Comparison of ENCODE assay signal across 8 mouse cellular contexts in the genomic region with DNA sequence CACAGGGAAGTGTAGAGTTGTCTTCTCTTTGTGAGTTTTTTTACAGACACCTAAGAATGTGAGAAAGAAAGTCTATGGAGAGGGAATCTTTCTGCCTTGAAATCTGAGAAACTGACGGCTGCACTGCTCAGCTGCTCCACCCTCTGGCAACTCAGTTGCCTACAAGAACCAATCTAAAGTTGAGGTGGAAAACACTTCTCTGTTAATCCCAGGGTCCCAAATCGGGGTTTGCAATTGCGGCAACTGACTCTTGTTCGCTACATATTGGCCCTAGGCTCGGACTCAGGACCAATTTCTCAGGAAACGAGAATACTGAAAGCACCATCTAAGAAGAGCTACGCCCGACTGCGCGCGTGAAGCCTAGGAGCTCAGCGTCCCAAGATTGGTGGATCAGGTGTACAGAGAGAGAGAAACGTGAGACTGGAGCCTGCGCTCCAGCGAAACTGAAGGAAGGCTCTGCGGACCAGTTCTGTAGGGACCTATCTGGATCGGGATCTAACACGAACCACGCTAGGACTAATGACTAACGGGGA. TPM values are rescaled to one million over a fixed set of nuclear protein-coding genes. Genes with fewer than 3 reads are reported as not detected.
DNase-seq lines count a peak whose midpoint lies in the region; ATAC-seq and TF ChIP-seq lines count a peak whose summit lies in the region.

No protein-coding gene starts in this region.

- peak; percentile 50; the same call in 1 of the 2 replicates for TF ChIP-seq CTCF in spleen, adult 2 months (IDR thresholded peaks at IDR 0.05; ENCODE audit: extremely low read depth, insufficient read depth, insufficient read length, insufficient replicate concordance)

- H3K27me3 ChIP-seq in spleen, adult 2 months (ENCODE audit: control insufficient read depth, insufficient read depth, low read length): peaks cover 5% of the 10 kb centered on the region
- H3K27me3 ChIP-seq in intestine, embryonic 16.5 days (replicated peaks; ENCODE audit: control insufficient read depth, insufficient read depth, low read length): peaks cover 17% of the 10 kb centered on the region
- H3K27me3 ChIP-seq in limb, embryonic 11.5 days (ENCODE audit: control insufficient read depth, insufficient read depth, low read length): peaks cover 22% of the 10 kb centered on the region
- peaks cover 20% of the 10 kb centered on the region for H3K27me3 ChIP-seq in midbrain, embryonic 13.5 days

- H3K9me3 ChIP-seq in intestine, embryonic 16.5 days (ENCODE audit: control insufficient read depth, low read length): no peaks in the 10 kb centered on the region
- H3K9me3 ChIP-seq in limb, embryonic 11.5 days (ENCODE audit: control insufficient read depth, low read length): no peaks in the 10 kb centered on the region
- H3K9me3 ChIP-seq in midbrain, embryonic 13.5 days: no peaks in the 10 kb centered on the region

- peak overlapping the region; percentile 86 for H3K4me2 ChIP-seq in intestine, embryonic 16.5 days (ENCODE audit: low read depth, low read length)
- peak overlapping the region; percentile 70 for H3K4me2 ChIP-seq in limb, embryonic 11.5 days (ENCODE audit: low read depth, severe bottlenecking)
- peak overlapping the region; percentile 90 for H3K4me2 ChIP-seq in midbrain, embryonic 13.5 days (replicated peaks)

- H3K4me3 ChIP-seq in spleen, adult 2 months (ENCODE audit: extremely low read depth, insufficient read depth, insufficient read length): peak overlapping the region; percentile 11; the same call in 1 of the 2 replicates
- peak overlapping the region; percentile 52 for H3K4me3 ChIP-seq in intestine, embryonic 16.5 days (ENCODE audit: low read length)
- H3K4me3 ChIP-seq in limb, embryonic 11.5 days (ENCODE audit: low read depth, low read length): peak overlapping the region; percentile 28
- peak overlapping the region; percentile 46 for H3K4me3 ChIP-seq in midbrain, embryonic 13.5 days (replicated peaks)

- whole genome bisulfite sequencing in spleen, adult 2 months: 3% methylated on average over 20 of the region's 20 CpGs
- under 1% methylated on average over 20 of the region's 20 CpGs for WGBS in intestine, embryonic 16.5 days
- under 1% methylated on average over 20 of the region's 20 CpGs for WGBS in limb, embryonic 11.5 days
- WGBS in midbrain, embryonic 13.5 days: 0% methylated on average over 20 of the region's 20 CpGs

- H3K4me1 ChIP-seq in spleen, adult 2 months (ENCODE audit: control insufficient read depth, insufficient read depth, insufficient read length): no peaks in the 10 kb centered on the region; the same call in 1 of the 2 replicates
- 0 out of 2 replicates have a peak, but pooled peaks cover 2% of the 10 kb centered on the region for H3K4me1 ChIP-seq in intestine, embryonic 16.5 days (ENCODE audit: control insufficient read depth, insufficient read depth, low read length)
- no peaks in the 10 kb centered on the region for H3K4me1 ChIP-seq in limb, embryonic 11.5 days (ENCODE audit: control insufficient read depth, insufficient read depth, low read length)
- H3K4me1 ChIP-seq in midbrain, embryonic 13.5 days (replicated peaks): peaks cover 11% of the 10 kb centered on the region

- no peak for TF ChIP-seq POLR2A in spleen, adult 2 months (IDR thresholded peaks at IDR 0.05; ENCODE audit: low read depth, low read length)

- peak; percentile 93 for ATAC-seq in frontal cortex, adult (ENCODE audit: low TSS enrichment)
- ATAC-seq in intestine, embryonic 16.5 days: peak; percentile 33; the same call in 1 of the 2 replicates
- peak; percentile 51; the same call in 1 of the 2 replicates for ATAC-seq in limb, embryonic 11.5 days (ENCODE audit: insufficient number of reproducible peaks, low FRiP score, low TSS enrichment, low read depth)
- peak; percentile 45 for ATAC-seq in midbrain, embryonic 13.5 days

- peak in 1 of 2 experiments; percentile 12 for DNase-seq in spleen, adult 2 months (ENCODE audit: low read depth in 1 of 2, low spot score in 2 of 2)
- no peak for DNase-seq in spleen, postnatal 4 days (ENCODE audit: low spot score in 2 of 2)
- peak; percentile 42 for DNase-seq in cerebellum, adult 9-10 months
- DNase-seq in limb, embryonic 11.5 days (ENCODE audit: low spot score): peak; percentile 57
- peak; percentile 32 for DNase-seq in telencephalon, adult 2 months (ENCODE audit: low read depth, low spot score)

- no peak overlapping the region for H3K27ac ChIP-seq in spleen, adult 2 months (ENCODE audit: insufficient read depth, low read length)
- no peak overlapping the region for H3K27ac ChIP-seq in intestine, embryonic 16.5 days (ENCODE audit: low read length)
- H3K27ac ChIP-seq in limb, embryonic 11.5 days (replicated peaks; ENCODE audit: low read depth, low read length): no peak overlapping the region
- no peak overlapping the region for H3K27ac ChIP-seq in midbrain, embryonic 13.5 days

- H3K36me3 ChIP-seq in spleen, adult 2 months (ENCODE audit: control insufficient read depth, insufficient read depth, low read length): no peaks in the 10 kb centered on the region
- no peaks in the 10 kb centered on the region for H3K36me3 ChIP-seq in intestine, embryonic 16.5 days (ENCODE audit: control insufficient read depth, insufficient read depth, low read length)
- no peaks in the 10 kb centered on the region for H3K36me3 ChIP-seq in limb, embryonic 11.5 days (ENCODE audit: control insufficient read depth, insufficient read depth, low read length)
- H3K36me3 ChIP-seq in midbrain, embryonic 13.5 days: no peaks in the 10 kb centered on the region

- peak overlapping the region; percentile 42; the same call in 1 of the 2 replicates for H3K9ac ChIP-seq in intestine, embryonic 16.5 days (ENCODE audit: low read depth, low read length)
- no peak overlapping the region for H3K9ac ChIP-seq in limb, embryonic 11.5 days (ENCODE audit: low read length)
- H3K9ac ChIP-seq in midbrain, embryonic 13.5 days (replicated peaks): peak overlapping the region; percentile 49

RNA-seq across cellular contexts. Expression of a gene that starts 0.5 kb away (rescaled TPM):
- polyA plus RNA-seq in spleen, adult 2 months (2012; rRNA removed): 0.11 TPM in 1 of 2 replicates, not detected in the other
- 1.5 TPM in 2 replicates for polyA plus RNA-seq in intestine, embryonic 16.5 days (2015; fragmentation: Nextera tagmentation; extraction: Ambion mirVana)
- polyA plus RNA-seq in limb, embryonic 11.5 days (2014; fragmentation: Nextera tagmentation; extraction: Ambion mirVana): 0.37 TPM in 2 replicates
- polyA plus RNA-seq in midbrain, embryonic 13.5 days (2015; fragmentation: Nextera tagmentation; extraction: Ambion mirVana): 7.0 and 7.7 TPM in 2 replicates

Comparison
In these comparisons a context has a peak if more than half of its experiments do, and no peak if none do; other contexts are left out.
1. DNase-seq: peak in cerebellum, adult 9-10 months (single experiment), limb, embryonic 11.5 days (single experiment) and telencephalon, adult 2 months (single experiment); none in spleen, postnatal 4 days (0 of 2).
2. ATAC-seq: peak in every context shown above with its lines; median percentile 93 in frontal cortex, adult; 51 in limb, embryonic 11.5 days; 45 in midbrain, embryonic 13.5 days; 33 in intestine, embryonic 16.5 days.
3. Peak in every context shown above with its lines, with median percentiles within 50 percentile points of each other: H3K4me3 ChIP-seq and H3K4me2 ChIP-seq.